Mouse (Mus musculus) ES-CJ7 (cell line): ENCODE data around the gene Adamts6.
A peak's percentile ranks its signal among the peaks of the same experiment; 100 is the strongest.

Experiments used
- DNase-seq: peaks from one replicate; pipeline ENCODE4 v3.0.0; 2011; ENCODE audit warnings: low read depth, low spot score

Adamts6 gene

GRCm38 (mm10) chr13:104516766-104517364 lies 229.2 kb downstream of the Adamts6 start:
- no peak for DNase-seq

- DNase-seq: peak; percentile 27
Measured at GRCm38 (mm10) chr13:104517638-104518311, 230.1 kb downstream of the Adamts6 start.

GRCm38 (mm10) chr13:104518312-104519005 lies 230.8 kb downstream of the Adamts6 start:
- peak; percentile 79 for DNase-seq

- peak; percentile 36 for DNase-seq
Measured at GRCm38 (mm10) chr13:104519006-104519695, 231.5 kb downstream of the Adamts6 start.

GRCm38 (mm10) chr13:104519981-104520380 lies 232.3 kb downstream of the Adamts6 start:
- DNase-seq: no peak

- DNase-seq: no peak
Measured at GRCm38 (mm10) chr13:104520461-104520860, 232.8 kb downstream of the Adamts6 start.

- DNase-seq: no peak
Measured at GRCm38 (mm10) chr13:104521532-104521931, 233.9 kb downstream of the Adamts6 start.

GRCm38 (mm10) chr13:104525656-104526055 lies 238.0 kb downstream of the Adamts6 start:
- DNase-seq: no peak

GRCm38 (mm10) chr13:104529238-104529637 lies 241.6 kb downstream of the Adamts6 start:
- DNase-seq: no peak

- DNase-seq: no peak
Measured at GRCm38 (mm10) chr13:104531841-104532240, 244.2 kb downstream of the Adamts6 start.

- DNase-seq: no peak
Measured at GRCm38 (mm10) chr13:104532723-104533122, 245.1 kb downstream of the Adamts6 start.

- DNase-seq: no peak
Measured at GRCm38 (mm10) chr13:104533806-104534495, 246.3 kb downstream of the Adamts6 start.

- DNase-seq: no peak
Measured at GRCm38 (mm10) chr13:104540861-104541398, 253.3 kb downstream of the Adamts6 start.

GRCm38 (mm10) chr13:104542123-104542758 lies 254.6 kb downstream of the Adamts6 start:
- no peak for DNase-seq

GRCm38 (mm10) chr13:104542759-104543141 lies 255.1 kb downstream of the Adamts6 start:
- no peak for DNase-seq
